ENCODE assay signal across 1 mouse cellular context in the genomic region with DNA sequence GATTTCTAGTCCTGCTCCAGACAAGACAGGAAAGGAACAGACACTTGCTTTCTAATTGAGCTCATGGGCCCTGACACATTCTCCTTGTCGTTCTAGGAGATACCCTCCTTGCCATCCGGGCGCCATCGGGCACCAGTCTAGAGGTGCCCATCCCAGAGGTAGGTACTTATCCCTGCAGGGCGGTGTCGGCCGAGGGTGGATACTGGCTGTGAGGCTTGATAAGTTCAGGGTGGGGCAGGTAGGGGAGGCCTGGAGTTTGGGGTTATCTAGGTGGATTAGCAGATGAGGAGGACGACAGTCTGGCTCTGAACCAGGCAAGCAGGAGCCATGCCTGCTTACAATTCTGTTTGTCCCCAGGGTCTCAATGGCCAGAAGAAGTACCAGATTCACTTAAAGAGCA.
TF ChIP-seq lines count a peak whose summit lies in the region.

No protein-coding gene starts in this region.

TF ChIP-seq in myocyte, 11 proteins besides CTCF, POLR2A, EP300 and RAD21:
- TF ChIP-seq CEBPB (IDR thresholded peaks at IDR 0.05; ENCODE audit: insufficient read depth, poor library complexity, severe bottlenecking) (no peak), MYOG (IDR thresholded peaks at IDR 0.05; ENCODE audit: control insufficient read depth in 1 of 3, insufficient read depth in 1 of 3, insufficient read length in 2 of 3, low read depth in 2 of 3) (no peak), MAX (IDR thresholded peaks at IDR 0.05; ENCODE audit: low read depth) (no peak), E2F4 (IDR thresholded peaks at IDR 0.05; ENCODE audit: insufficient read depth) (no peak), POLR2AphosphoS2 (IDR thresholded peaks at IDR 0.05; ENCODE audit: insufficient read length, low read depth) (no peak), MYOD1 (IDR thresholded peaks at IDR 0.05; ENCODE audit: control insufficient read depth in 1 of 3, insufficient read length in 2 of 3, low read depth in 2 of 3) (no peak), TCF12 (IDR thresholded peaks at IDR 0.05; ENCODE audit: insufficient read depth, poor library complexity, severe bottlenecking) (no peak), USF1 (IDR thresholded peaks at IDR 0.05; ENCODE audit: low read depth) (no peak), REST (IDR thresholded peaks at IDR 0.05; ENCODE audit: insufficient read depth, insufficient read length) (no peak), SRF (IDR thresholded peaks at IDR 0.05; ENCODE audit: control insufficient read depth, insufficient read length, low read depth) (no peak), TCF3 (IDR thresholded peaks at IDR 0.05; ENCODE audit: insufficient read length, low read depth) (no peak)
